Mouse (Mus musculus): ENCODE data around the gene 3425401B19Rik.

- TF ChIP-seq CTCF (IDR thresholded peaks at IDR 0.05; ENCODE audit: borderline replicate concordance, insufficient read depth, low read depth, low read length) (no peak), POLR2A (IDR thresholded peaks at IDR 0.05; ENCODE audit: borderline replicate concordance, insufficient read depth, low read length) (no peak)
Measured at GRCm38 (mm10) chr14:32638485-32638884, 46.6 kb downstream of the 3425401B19Rik start.
